7 mouse cellular contexts compared by ENCODE assay signal in genomic region chr4:150568318-150569134, GRCm38 (mm10).
DNase-seq lines count a peak whose midpoint lies in the region; ATAC-seq lines count a peak whose summit lies in the region.

No protein-coding gene starts in this region.

- 29% methylated on average over 9 of the region's 9 CpGs for WGBS in heart, embryonic 16.5 days
- 39% methylated on average over 9 of the region's 9 CpGs for WGBS in limb, embryonic 10.5 days
- 36% methylated on average over 9 of the region's 9 CpGs for WGBS in midbrain, embryonic 15.5 days

- H3K4me3 ChIP-seq in heart, embryonic 16.5 days (ENCODE audit: low read length) = peak overlapping the region; percentile 82
- peak overlapping the region; percentile 90 for H3K4me3 ChIP-seq in limb, embryonic 10.5 days
- peak overlapping the region; percentile 77 for H3K4me3 ChIP-seq in midbrain, embryonic 15.5 days

- H3K27me3 ChIP-seq in heart, embryonic 16.5 days (ENCODE audit: control insufficient read depth, insufficient read depth, low read length) = no peaks in the 10 kb centered on the region
- no peaks in the 10 kb centered on the region for H3K27me3 ChIP-seq in limb, embryonic 10.5 days (ENCODE audit: low read depth, poor library complexity, severe bottlenecking)
- H3K27me3 ChIP-seq in midbrain, embryonic 15.5 days (replicated peaks) = no peaks in the 10 kb centered on the region

- peak overlapping the region; percentile 91 for H3K27ac ChIP-seq in heart, embryonic 16.5 days (ENCODE audit: low read length)
- H3K27ac ChIP-seq in limb, embryonic 10.5 days = peak overlapping the region; percentile 97
- peak overlapping the region; percentile 92 for H3K27ac ChIP-seq in midbrain, embryonic 15.5 days

- H3K36me3 ChIP-seq in heart, embryonic 16.5 days (ENCODE audit: control insufficient read depth, insufficient read depth) = no peaks in the 10 kb centered on the region; the same call in 1 of the 2 replicates
- peaks cover 35% of the 10 kb centered on the region for H3K36me3 ChIP-seq in limb, embryonic 10.5 days
- no peaks in the 10 kb centered on the region for H3K36me3 ChIP-seq in midbrain, embryonic 15.5 days (replicated peaks)

- DNase-seq in CD4-positive, CD25-positive, alpha-beta regulatory T cell, adult 2 months (ENCODE audit: low read depth, low spot score) = peak; percentile 70
- peak; percentile 70 for DNase-seq in ZHBTc4 (ENCODE audit: low read depth, low spot score)
- no peak for DNase-seq in limb, embryonic 10.5 days (ENCODE audit: low spot score)
- DNase-seq in cerebellum, postnatal 36 days = no peak
- DNase-seq in cerebellum, adult 8-10 months = no peak

- H3K4me2 ChIP-seq in heart, embryonic 16.5 days (ENCODE audit: low read depth, low read length) = peak overlapping the region; percentile 76
- H3K4me2 ChIP-seq in midbrain, embryonic 15.5 days = peak overlapping the region; percentile 83

- peak overlapping the region; percentile 91 for H3K9ac ChIP-seq in heart, embryonic 16.5 days (ENCODE audit: low read length)
- peak overlapping the region; percentile 83 for H3K9ac ChIP-seq in midbrain, embryonic 15.5 days

- no peaks in the 10 kb centered on the region for H3K9me3 ChIP-seq in heart, embryonic 16.5 days (replicated peaks; ENCODE audit: control insufficient read depth, low read length)
- no peaks in the 10 kb centered on the region for H3K9me3 ChIP-seq in limb, embryonic 10.5 days (replicated peaks)
- no peaks in the 10 kb centered on the region for H3K9me3 ChIP-seq in midbrain, embryonic 15.5 days

- H3K4me1 ChIP-seq in heart, embryonic 16.5 days (ENCODE audit: control insufficient read depth, insufficient read depth, low read length) = peaks cover 25% of the 10 kb centered on the region
- H3K4me1 ChIP-seq in limb, embryonic 10.5 days = peaks cover 44% of the 10 kb centered on the region
- peaks cover 47% of the 10 kb centered on the region for H3K4me1 ChIP-seq in midbrain, embryonic 15.5 days

- no peak for ATAC-seq in heart, embryonic 16.5 days (replicated peaks; ENCODE audit: extremely low read depth, insufficient read depth, low FRiP score)
- ATAC-seq in midbrain, embryonic 15.5 days (replicated peaks) = no peak

Comparison
In these comparisons a context has a peak if more than half of its experiments do, and no peak if none do; other contexts are left out.
1. DNase-seq: peak in CD4-positive, CD25-positive, alpha-beta regulatory T cell, adult 2 months (single experiment) and ZHBTc4 (single experiment); none in limb, embryonic 10.5 days (single experiment), cerebellum, postnatal 36 days (0 of 2) and cerebellum, adult 8-10 months (single experiment).
2. Peak in every context shown above with its lines, with median percentiles within 50 percentile points of each other: H3K27ac ChIP-seq and H3K4me3 ChIP-seq.